Mouse (Mus musculus) kidney, adult 11 months (tissue): ENCODE data around the gene Btbd35f28.
"Not testable (repeated sequence)": the region's sequence is repeated elsewhere in the genome, so short reads cannot be mapped to it uniquely, and the experiment has no call there.

Experiments
- DNase-seq: peaks from one replicate; pipeline ENCODE4 v3.0.0; 2022

Btbd35f28 gene

DNA sequence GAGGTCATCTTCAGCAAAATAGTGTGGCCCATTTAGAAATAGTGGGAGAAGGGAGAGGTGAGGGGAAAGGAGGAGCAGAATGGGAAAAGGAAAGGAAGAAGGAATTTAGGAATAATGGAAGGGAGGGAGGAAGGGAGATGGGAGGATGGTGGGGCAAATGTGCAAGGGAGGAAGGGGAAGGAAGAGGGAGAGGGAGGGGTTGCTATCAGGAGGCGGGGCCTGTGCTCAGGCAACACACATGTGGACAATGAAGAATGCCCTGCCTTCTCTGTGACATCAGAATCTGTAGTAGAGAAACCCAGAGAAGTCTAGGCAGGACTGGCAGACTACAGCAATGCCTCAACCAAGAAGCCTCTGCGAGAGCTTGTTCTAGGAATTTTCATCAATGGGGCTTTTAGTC, at the start of gene Btbd35f28:
Gene Btbd35f28, plus strand, starts transcription at position 301 of the 400 bp plus-strand sequence.
- DNase-seq = not testable (repeated sequence)
